Mouse (Mus musculus) kidney, adult 2 months (tissue): ENCODE measurements around the gene Rufy4.

ENCODE experiments used
- CTCF ChIP-seq: fragments of 200-500 bp; conservative IDR thresholded peaks from 2 replicates; pipeline ENCODE4 v1.5.1; 2011; ENCODE audit warnings: low read depth, mild to moderate bottlenecking, control low read depth, low read length, moderate library complexity, mixed read lengths; ENCODE audit not compliant: insufficient read depth, insufficient read length
- POLR2A ChIP-seq: fragments of 200-500 bp; IDR thresholded peaks from one replicate; pipeline ENCODE4 v1.6.1; 2011; ENCODE audit warnings: low read depth, low read length, control low read depth

DNA sequence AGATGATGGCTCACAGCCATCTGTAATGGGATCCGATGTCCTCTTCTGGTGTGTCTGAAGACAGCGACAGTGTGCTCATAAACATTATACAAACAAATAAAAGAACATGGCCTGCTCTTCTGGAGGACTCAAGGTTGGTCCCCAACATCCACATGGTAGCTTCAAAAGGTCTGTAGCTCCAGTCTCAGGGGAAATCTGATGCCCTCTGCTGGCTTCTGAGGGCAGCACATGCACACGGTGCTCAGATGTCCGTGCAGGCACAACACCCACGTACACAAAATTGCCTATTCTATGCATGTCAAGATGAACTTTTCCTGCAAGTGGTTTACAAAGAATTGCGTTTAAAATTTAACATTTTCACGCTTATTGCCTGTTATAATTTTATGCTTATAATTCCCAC, 70.6 kb downstream of the Rufy4 start:
- TF ChIP-seq CTCF (peak; percentile 83), POLR2A (no peak)
